Mouse (Mus musculus) liver, embryonic 14.5 days (tissue): ENCODE measurements at regions not wholly inside any gene's neighbourhood (a gene's known extent, or its start where the extent isn't known, plus 50 kb on each side); places are given as distances from the start of the nearest gene placed in this dataset.

Experiments used
- CTCF ChIP-seq: IDR thresholded peaks from 2 replicates; pipeline ENCODE4 v1.5.1; 2016; ENCODE audit warnings: antibody characterized with exemption, low read depth, control low read depth
- EP300 ChIP-seq: IDR thresholded peaks from 2 replicates; pipeline ENCODE4 v1.6.1; 2016; ENCODE audit warnings: antibody characterized with exemption, low read depth

DNA sequence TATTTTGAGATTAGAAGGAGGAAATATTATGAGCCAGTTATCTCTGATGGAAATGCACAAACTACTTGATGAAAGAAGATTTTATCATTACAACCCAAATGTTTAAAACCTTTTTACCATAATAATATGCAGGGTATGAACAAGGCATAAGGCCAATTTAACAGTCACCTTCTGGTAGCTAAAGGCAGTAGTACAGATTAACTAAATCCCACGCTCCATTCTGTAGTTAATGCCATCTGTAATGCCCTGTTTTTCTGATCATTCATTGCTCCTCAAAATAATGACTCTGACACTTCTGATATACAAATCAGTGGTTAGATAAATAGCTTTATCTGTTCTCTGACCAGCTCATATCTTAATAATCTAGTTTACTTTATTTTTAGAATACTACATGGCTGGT is 987.8 kb downstream of the Pcdh7 start:
- TF ChIP-seq CTCF (no peak), EP300 (no peak)
